Mouse (Mus musculus) intestine, postnatal 0 days (tissue): Measurements from ENCODE around the gene Znrd1. TPM values are rescaled to one million over a fixed set of nuclear protein-coding genes. Genes with fewer than 3 reads are reported as not detected.

Source experiments
- ATAC-seq: fragments of 200-750 bp; cut with Nextera tagmentation; 2 replicates; pipeline ENCODE4 v1.8.0; 2017; ENCODE audit warnings: mild to moderate bottlenecking, moderate TSS enrichment, moderate library complexity
- H3K27ac ChIP-seq: fragments of 300-500 bp; sonication (generic); 2 replicates; pipeline ENCODE4 v1.5.1; 2014; ENCODE audit warnings: mild to moderate bottlenecking, low read depth, low read length, moderate library complexity
- H3K27me3 ChIP-seq: fragments of 300-500 bp; sonication (generic); replicated peaks from 2 replicates; pipeline ENCODE4 v1.6.1; 2014; ENCODE audit warnings: low read length, mixed read lengths; ENCODE audit not compliant: control insufficient read depth, insufficient read depth
- H3K36me3 ChIP-seq: fragments of 300-500 bp; sonication (generic); 2 replicates; pipeline ENCODE4 v1.6.1; 2014; ENCODE audit warnings: mild to moderate bottlenecking, moderate library complexity; ENCODE audit not compliant: control insufficient read depth, insufficient read depth
- H3K4me1 ChIP-seq: fragments of 300-500 bp; sonication (generic); replicated peaks from 2 replicates; pipeline ENCODE4 v1.6.1; 2014; ENCODE audit warnings: antibody characterized with exemption, low read length, mixed read lengths; ENCODE audit not compliant: control insufficient read depth, insufficient read depth
- H3K4me2 ChIP-seq: fragments of 300-500 bp; sonication (generic); replicated peaks from 2 replicates; pipeline ENCODE4 v1.6.1; 2014; ENCODE audit warnings: low read depth, mild to moderate bottlenecking, moderate library complexity
- H3K4me3 ChIP-seq: fragments of 300-500 bp; sonication (generic); 2 replicates; pipeline ENCODE4 v1.5.1; 2014; ENCODE audit warnings: low read depth, low read length
- H3K9ac ChIP-seq: fragments of 300-500 bp; sonication (generic); 2 replicates; pipeline ENCODE4 v1.6.1; 2014; ENCODE audit warnings: mild to moderate bottlenecking, low read depth, low read length
- H3K9me3 ChIP-seq: fragments of 300-500 bp; sonication (generic); 2 replicates; pipeline ENCODE4 v1.6.1; 2016; ENCODE audit warnings: mixed run types; ENCODE audit not compliant: control insufficient read depth
- CTCF ChIP-seq: sonication (generic); IDR thresholded peaks from 2 replicates; pipeline ENCODE4 v1.5.1; 2016; ENCODE audit warnings: low read depth, mild to moderate bottlenecking, control low read depth, antibody characterized with exemption, moderate library complexity
- WGBS: fragments of 180-500 bp; shearing (Covaris S2); extraction: QIAGEN DNeasy Blood & Tissue Kit; methylation state at CpG from one replicate; pipeline ENCODE4 v1.1.7; 2014; 5-methylcytosine and 5-hydroxymethylcytosine counted together
- polyA plus RNA-seq: library from polyadenylated mRNA; unstranded; fragments of >200 nt; fragmentation: Nextera tagmentation; extraction: Ambion mirVana; gene quantifications from 2 replicates; pipeline ENCODE4 v1.2.1, GENCODE M21; 2015

Znrd1 gene
- polyA plus RNA-seq = 59.1 and 60.1 TPM in 2 replicates

- H3K4me3 ChIP-seq = peak within 1 kb of the TSS; percentile 56
- H3K4me1 ChIP-seq = peaks cover 4% of the 10 kb centered on the region; the same call in 1 of the 2 replicates
- H3K9ac ChIP-seq = peak within 1 kb of the TSS; percentile 74
- H3K27ac ChIP-seq = peak within 1 kb of the TSS; percentile 47
- ATAC-seq = peak; percentile 99
- peaks cover 13% of the 10 kb centered on the region for H3K36me3 ChIP-seq
- H3K4me2 ChIP-seq = peak within 1 kb of the TSS; percentile 75
- no peaks in the 10 kb centered on the region for H3K27me3 ChIP-seq
- H3K9me3 ChIP-seq = no peaks in the 10 kb centered on the region
- TF ChIP-seq CTCF = no peak; the same call in 1 of the 2 replicates
- WGBS = under 1% methylated on average over 46 of the region's 46 CpGs
These were observed at the start of gene Znrd1, which contains the start of gene Znrd1as for GRCm38 (mm10) chr17:36957999-36958743. TSS of gene Znrd1 (minus strand) at chr17:36958559. TSS of gene Znrd1as (plus strand) at chr17:36958592.

- Histone ChIP-seq H3K9ac (0 out of 2 replicates have a peak overlapping the region, but pooled peaks have one; percentile 74), H3K27me3 (no peaks in the 10 kb centered on the region), H3K9me3 (no peaks in the 10 kb centered on the region), H3K27ac (no peak overlapping the region), H3K36me3 (no peaks in the 10 kb centered on the region), H3K4me3 (peak overlapping the region; percentile 55), H3K4me1 (0 out of 2 replicates have a peak, but pooled peaks cover 3% of the 10 kb centered on the region), H3K4me2 (peak overlapping the region; percentile 84)
- no peak for ATAC-seq
- TF ChIP-seq CTCF = no peak
- 46% methylated on average over 4 of the region's 4 CpGs for WGBS
These were observed 45.0 kb upstream of the Znrd1 start for GRCm38 (mm10) chr17:37003366-37003765.

GRCm38 (mm10) chr17:37002364-37003330 lies 44.3 kb upstream of the Znrd1 start:
- Histone ChIP-seq H3K9ac (peak overlapping the region; percentile 74), H3K4me2 (peak overlapping the region; percentile 84), H3K4me1 (0 out of 2 replicates have a peak, but pooled peaks cover 3% of the 10 kb centered on the region), H3K27me3 (no peaks in the 10 kb centered on the region), H3K36me3 (no peaks in the 10 kb centered on the region), H3K4me3 (peak overlapping the region; percentile 55), H3K27ac (peak overlapping the region; percentile 46; the same call in 1 of the 2 replicates), H3K9me3 (no peaks in the 10 kb centered on the region)
- WGBS = under 1% methylated on average over 49 of the region's 49 CpGs
- TF ChIP-seq CTCF = no peak
- ATAC-seq = peak; percentile 70

GRCm38 (mm10) chr17:37000863-37001262 lies 42.5 kb upstream of the Znrd1 start, which contains the start of gene Zfp57:
TSS of gene Zfp57 (plus strand) at chr17:37001163.
- no peak within 1 kb of the TSS for H3K27ac ChIP-seq
- peak within 1 kb of the TSS; percentile 84; the same call in 1 of the 2 replicates for H3K4me2 ChIP-seq
- no peak for ATAC-seq
- 90% methylated on average over 7 of the region's 7 CpGs for WGBS
- H3K9ac ChIP-seq = no peak within 1 kb of the TSS
- TF ChIP-seq CTCF = no peak
- H3K9me3 ChIP-seq = no peaks in the 10 kb centered on the region
- no peaks in the 10 kb centered on the region for H3K36me3 ChIP-seq
- H3K27me3 ChIP-seq = no peaks in the 10 kb centered on the region
- H3K4me3 ChIP-seq = no peak within 1 kb of the TSS
- H3K4me1 ChIP-seq = 0 out of 2 replicates have a peak, but pooled peaks cover 3% of the 10 kb centered on the region

GRCm38 (mm10) chr17:36998477-36998876 lies 40.1 kb upstream of the Znrd1 start:
- WGBS = 72% methylated on average over 2 of the region's 2 CpGs

More at GRCm38 (mm10) chr17:36998477-36998876, 40.1 kb upstream of the Znrd1 start:
- H3K4me3 ChIP-seq = no peak overlapping the region
- H3K27me3 ChIP-seq = no peaks in the 10 kb centered on the region
- no peaks in the 10 kb centered on the region for H3K9me3 ChIP-seq
- no peak for TF ChIP-seq CTCF
- no peak overlapping the region for H3K9ac ChIP-seq
- no peaks in the 10 kb centered on the region for H3K36me3 ChIP-seq
- H3K27ac ChIP-seq = no peak overlapping the region
- no peak overlapping the region for H3K4me2 ChIP-seq
- 0 out of 2 replicates have a peak, but pooled peaks cover 3% of the 10 kb centered on the region for H3K4me1 ChIP-seq
- no peak for ATAC-seq
